Mouse (Mus musculus) stomach, embryonic 14.5 days (tissue): ENCODE results near the gene B3gnt3. TPM values are rescaled to one million over a fixed set of nuclear protein-coding genes. Genes with fewer than 3 reads are reported as not detected.

Source experiments
- ATAC-seq: fragments of 200-750 bp; cut with Nextera tagmentation; 2 replicates; pipeline ENCODE4 v1.8.0; 2017; ENCODE audit warnings: low read depth, moderate TSS enrichment; ENCODE audit not compliant: insufficient number of reproducible peaks, insufficient read depth, low FRiP score
- H3K27ac ChIP-seq: fragments of 300-500 bp; sonication (generic); 2 replicates; pipeline ENCODE4 v1.5.1; 2014; ENCODE audit warnings: mild to moderate bottlenecking, low read length, moderate library complexity, mixed read lengths
- H3K27me3 ChIP-seq: fragments of 300-500 bp; sonication (generic); 2 replicates; pipeline ENCODE4 v1.6.1; 2014; ENCODE audit warnings: low read length, control low read depth, mixed read lengths; ENCODE audit not compliant: control insufficient read depth, insufficient read depth
- H3K36me3 ChIP-seq: fragments of 300-500 bp; sonication (generic); 2 replicates; pipeline ENCODE4 v1.6.1; 2014; ENCODE audit warnings: mild to moderate bottlenecking, control low read depth, low read length, moderate library complexity, mixed read lengths; ENCODE audit not compliant: control insufficient read depth, insufficient read depth
- H3K4me1 ChIP-seq: fragments of 300-500 bp; sonication (generic); 2 replicates; pipeline ENCODE4 v1.6.1; 2014; ENCODE audit warnings: low read length, control low read depth, mixed read lengths; ENCODE audit not compliant: control insufficient read depth, insufficient read depth
- H3K4me2 ChIP-seq: fragments of 300-500 bp; sonication (generic); replicated peaks from 2 replicates; pipeline ENCODE4 v1.6.1; 2014; ENCODE audit warnings: low read depth, low read length, control low read depth
- H3K4me3 ChIP-seq: fragments of 300-500 bp; sonication (generic); 2 replicates; pipeline ENCODE4 v1.5.1; 2014; ENCODE audit warnings: low read depth, low read length, control low read depth
- H3K9ac ChIP-seq: fragments of 300-500 bp; sonication (generic); replicated peaks from 2 replicates; pipeline ENCODE4 v1.6.1; 2014; ENCODE audit warnings: low read depth, mild to moderate bottlenecking, control low read depth, low read length, moderate library complexity, mixed read lengths
- H3K9me3 ChIP-seq: fragments of 300-500 bp; sonication (generic); 2 replicates; pipeline ENCODE4 v1.6.1; 2016; ENCODE audit warnings: low read depth, low read length, control low read depth; ENCODE audit not compliant: control insufficient read depth
- WGBS: fragments of 180-500 bp; shearing (Covaris S2); extraction: QIAGEN DNeasy Blood & Tissue Kit; methylation state at CpG from one replicate; pipeline ENCODE4 v1.1.7; 2014; 5-methylcytosine and 5-hydroxymethylcytosine counted together
- polyA plus RNA-seq: library from polyadenylated mRNA; unstranded; fragments of >200 nt; fragmentation: Nextera tagmentation; extraction: Ambion mirVana; gene quantifications from 2 replicates; pipeline ENCODE4 v1.2.1, GENCODE M21; 2014

The B3gnt3 gene
- polyA plus RNA-seq, 1 experiment from 2014 or later: 5.4 TPM

DNA sequence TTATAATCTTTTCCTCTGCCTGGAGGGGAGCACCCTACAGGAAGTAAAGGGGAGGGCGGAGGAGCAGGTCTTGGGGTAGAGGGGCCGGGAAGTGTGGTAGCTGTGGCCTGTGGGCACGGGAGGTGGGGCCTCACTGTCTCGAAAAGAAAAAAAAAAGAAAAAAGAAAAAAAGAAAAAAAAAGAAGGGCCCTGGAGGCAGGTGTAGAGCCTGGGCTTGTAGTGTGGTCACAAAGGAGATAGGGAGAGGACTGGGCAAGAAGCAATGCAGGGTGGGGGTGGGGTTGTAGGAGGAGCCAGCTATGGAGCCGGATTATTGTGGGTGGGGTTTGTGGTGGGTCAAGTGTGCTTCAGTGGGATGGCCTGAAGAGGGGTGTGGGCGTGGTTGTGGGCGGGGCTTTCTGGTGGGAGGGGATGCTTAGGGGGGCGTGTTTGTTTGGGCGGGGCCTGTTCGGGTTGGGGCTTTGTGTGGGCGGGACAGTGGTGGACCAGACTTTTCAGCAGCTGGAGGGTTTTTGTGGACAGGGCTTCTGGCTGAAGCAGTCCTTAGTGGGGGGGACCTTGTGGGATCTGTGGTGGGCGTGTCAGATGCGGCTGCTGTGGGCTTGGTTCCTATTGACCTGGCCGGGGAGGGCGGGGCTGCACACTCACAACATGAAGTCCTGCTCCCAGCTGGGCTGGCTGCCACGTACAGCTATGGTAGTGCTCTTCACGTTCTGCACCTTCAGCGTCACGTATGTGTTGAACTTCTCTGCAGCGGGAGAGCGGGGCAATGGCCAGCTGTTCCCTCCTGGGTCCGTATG, 36.1 kb downstream of the B3gnt3 start:
- 3% methylated on average over 22 of the region's 22 CpGs for WGBS
- Histone ChIP-seq H3K9me3 (no peaks in the 10 kb centered on the region), H3K27me3 (0 out of 2 replicates have a peak, but pooled peaks cover 2% of the 10 kb centered on the region), H3K36me3 (no peaks in the 10 kb centered on the region), H3K4me1 (peaks cover 13% of the 10 kb centered on the region; the same call in 1 of the 2 replicates), H3K9ac (no peak overlapping the region), H3K4me2 (peak overlapping the region; percentile 37), H3K4me3 (peak overlapping the region; percentile 16; the same call in 1 of the 2 replicates), H3K27ac (no peak overlapping the region)
- peak; percentile 73 for ATAC-seq

DNA sequence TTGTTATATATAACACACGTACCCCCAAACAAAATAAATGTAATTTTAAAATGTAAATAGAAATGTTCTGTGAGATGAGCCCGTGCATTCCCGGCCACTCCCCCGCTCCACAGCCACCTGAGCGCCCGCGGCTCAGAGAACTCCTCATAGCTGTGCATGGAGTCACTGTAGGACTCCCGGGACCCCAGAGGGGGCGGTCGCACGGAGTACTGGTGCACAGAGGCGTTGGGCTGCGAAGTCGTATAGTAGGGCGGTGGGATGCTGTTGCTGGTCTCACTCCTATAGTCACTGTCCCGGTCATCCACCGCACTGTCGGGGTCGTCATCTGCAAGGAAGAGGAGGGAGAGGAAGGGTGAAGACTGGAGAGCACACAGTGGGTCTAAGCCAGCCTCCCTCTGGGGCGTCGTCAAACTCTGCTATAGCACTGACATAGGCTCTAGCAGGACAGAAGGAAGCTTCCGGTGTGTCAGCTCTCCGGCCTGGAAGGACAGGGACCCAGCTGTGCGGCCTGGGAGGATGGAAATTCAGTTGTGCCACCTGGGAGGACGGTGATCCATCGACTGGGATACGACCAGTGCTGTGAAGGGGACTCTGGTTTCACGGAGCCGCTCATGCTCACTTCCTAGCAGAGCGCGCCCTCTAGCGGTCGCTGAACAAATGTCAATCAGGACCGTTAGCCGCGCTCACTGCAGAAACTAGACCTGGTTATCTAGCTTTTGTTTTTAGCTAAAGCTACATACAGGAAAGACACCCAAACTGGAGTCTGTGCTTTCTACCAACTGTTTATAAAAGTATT, 41.1 kb downstream of the B3gnt3 start:
- no peak overlapping the region for H3K27ac ChIP-seq
- H3K4me1 ChIP-seq: no peaks in the 10 kb centered on the region
- H3K9me3 ChIP-seq: no peaks in the 10 kb centered on the region
- H3K36me3 ChIP-seq: no peaks in the 10 kb centered on the region
- no peak overlapping the region for H3K9ac ChIP-seq
- peak; percentile 12; the same call in 1 of the 2 replicates for ATAC-seq
- H3K27me3 ChIP-seq: peaks cover 16% of the 10 kb centered on the region
- 7% methylated on average over 36 of the region's 36 CpGs for WGBS
- H3K4me2 ChIP-seq: no peak overlapping the region
- no peak overlapping the region for H3K4me3 ChIP-seq

DNA sequence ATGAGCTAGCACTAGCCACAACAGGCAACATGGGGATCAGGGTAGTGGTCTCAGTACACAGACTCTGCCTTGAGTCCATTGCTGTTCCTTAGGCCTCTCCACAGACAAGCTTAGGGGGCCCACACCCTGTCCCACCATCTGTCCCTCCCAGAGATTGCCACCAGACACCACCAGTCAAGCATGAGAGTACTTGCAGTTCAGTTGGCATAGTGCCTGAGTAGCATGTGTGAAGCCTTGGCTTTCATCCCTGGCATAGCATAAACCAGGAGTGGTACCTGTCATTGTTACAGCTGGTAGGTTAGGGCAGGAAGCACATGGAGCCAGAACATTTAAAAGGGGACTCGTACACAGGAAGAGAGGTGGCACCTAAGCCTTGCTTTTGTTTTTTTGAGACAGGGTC, 41.8 kb downstream of the B3gnt3 start:
- Histone ChIP-seq H3K4me3 (no peak overlapping the region), H3K27ac (no peak overlapping the region), H3K27me3 (peaks cover 18% of the 10 kb centered on the region), H3K4me2 (no peak overlapping the region), H3K36me3 (no peaks in the 10 kb centered on the region), H3K9me3 (no peaks in the 10 kb centered on the region), H3K4me1 (0 out of 2 replicates have a peak, but pooled peaks cover under 1% of the 10 kb centered on the region), H3K9ac (no peak overlapping the region)
- 59% methylated on average over 1 of the region's 1 CpGs for WGBS
- ATAC-seq: no peak

DNA sequence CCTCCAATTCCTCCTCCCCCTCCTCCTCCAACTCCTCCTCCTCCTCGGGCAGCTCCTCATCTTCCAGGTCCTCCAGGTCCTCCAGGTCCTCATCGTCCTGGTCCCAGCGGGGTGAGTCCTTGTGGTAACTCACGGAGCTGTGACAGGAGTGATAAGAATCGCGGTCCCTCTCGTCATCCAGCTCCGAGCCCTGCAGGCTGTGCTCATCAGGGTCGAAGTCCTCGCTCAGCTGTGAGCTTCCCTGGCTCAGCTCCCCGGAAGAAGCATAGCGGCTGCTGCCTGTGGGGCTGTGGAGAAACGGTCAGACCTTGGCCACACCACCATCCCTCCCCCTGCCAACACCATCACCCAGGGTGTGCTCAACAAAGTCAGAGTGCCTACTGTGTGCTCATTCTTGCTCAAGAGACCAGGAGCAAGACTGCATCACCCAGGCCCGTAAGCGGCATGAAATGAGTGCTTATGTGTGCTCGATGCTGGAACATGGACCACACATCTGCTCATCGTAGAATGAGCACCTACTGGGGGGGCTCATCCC, 43.0 kb downstream of the B3gnt3 start:
- WGBS: 25% methylated on average over 17 of the region's 17 CpGs
- Histone ChIP-seq H3K27me3 (peaks cover 20% of the 10 kb centered on the region), H3K9me3 (no peaks in the 10 kb centered on the region), H3K27ac (no peak overlapping the region), H3K4me1 (0 out of 2 replicates have a peak, but pooled peaks cover 4% of the 10 kb centered on the region), H3K4me2 (no peak overlapping the region), H3K4me3 (no peak overlapping the region), H3K36me3 (no peaks in the 10 kb centered on the region), H3K9ac (no peak overlapping the region)
- ATAC-seq: no peak

DNA sequence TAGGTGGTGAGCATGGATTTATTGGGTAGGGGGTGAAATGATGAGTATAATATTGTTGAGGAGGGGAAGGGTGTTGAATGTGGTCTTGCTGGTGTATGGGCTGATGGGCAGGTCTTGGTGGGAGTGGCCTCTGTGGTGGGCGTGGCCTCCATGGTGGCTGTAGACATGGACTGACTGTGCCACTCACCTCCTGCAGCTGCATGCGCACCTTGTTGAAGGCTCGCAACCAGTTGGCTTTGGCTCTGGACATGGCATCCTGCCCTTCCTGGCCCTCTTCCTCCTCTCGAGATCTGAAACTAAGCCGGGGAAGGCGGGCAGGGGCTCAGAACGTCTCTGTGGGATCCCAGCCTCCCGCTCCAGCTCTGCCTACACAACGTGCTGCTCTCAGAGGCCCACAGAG, 43.8 kb downstream of the B3gnt3 start:
- Histone ChIP-seq H3K4me3 (no peak overlapping the region), H3K4me2 (no peak overlapping the region), H3K36me3 (no peaks in the 10 kb centered on the region), H3K9me3 (no peaks in the 10 kb centered on the region), H3K4me1 (0 out of 2 replicates have a peak, but pooled peaks cover 4% of the 10 kb centered on the region), H3K27ac (no peak overlapping the region), H3K9ac (no peak overlapping the region), H3K27me3 (peaks cover 20% of the 10 kb centered on the region)
- 22% methylated on average over 9 of the region's 9 CpGs for WGBS
- ATAC-seq: no peak

DNA sequence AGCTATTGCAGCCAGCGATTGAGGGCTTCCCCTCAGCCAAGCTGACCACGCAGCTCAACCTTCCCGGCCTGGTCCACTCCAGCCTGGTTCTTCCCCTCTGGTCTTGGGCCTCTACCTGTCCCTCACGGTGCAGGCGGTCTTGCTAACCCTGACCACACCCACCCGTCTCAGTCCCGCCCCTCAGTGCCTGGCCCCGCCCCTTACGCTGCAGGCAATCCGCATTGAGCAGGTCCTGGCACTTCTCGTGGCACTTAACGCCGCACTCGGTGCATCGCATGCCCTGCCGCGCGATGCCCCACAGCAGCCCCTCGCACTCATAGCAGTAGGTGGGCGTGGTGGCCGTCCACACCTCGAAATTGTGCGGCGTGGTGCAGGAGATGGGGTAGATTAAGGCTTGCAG, 47.0 kb downstream of the B3gnt3 start:
- H3K4me2 ChIP-seq: peak overlapping the region; percentile 34
- H3K9ac ChIP-seq: no peak overlapping the region
- ATAC-seq: peak; percentile 68; the same call in 1 of the 2 replicates
- 0 out of 2 replicates have a peak, but pooled peaks cover 4% of the 10 kb centered on the region for H3K4me1 ChIP-seq
- H3K27ac ChIP-seq: no peak overlapping the region
- H3K9me3 ChIP-seq: no peaks in the 10 kb centered on the region
- no peak overlapping the region for H3K4me3 ChIP-seq
- WGBS: 1% methylated on average over 24 of the region's 24 CpGs
- peaks cover 14% of the 10 kb centered on the region for H3K27me3 ChIP-seq
- H3K36me3 ChIP-seq: no peaks in the 10 kb centered on the region

DNA sequence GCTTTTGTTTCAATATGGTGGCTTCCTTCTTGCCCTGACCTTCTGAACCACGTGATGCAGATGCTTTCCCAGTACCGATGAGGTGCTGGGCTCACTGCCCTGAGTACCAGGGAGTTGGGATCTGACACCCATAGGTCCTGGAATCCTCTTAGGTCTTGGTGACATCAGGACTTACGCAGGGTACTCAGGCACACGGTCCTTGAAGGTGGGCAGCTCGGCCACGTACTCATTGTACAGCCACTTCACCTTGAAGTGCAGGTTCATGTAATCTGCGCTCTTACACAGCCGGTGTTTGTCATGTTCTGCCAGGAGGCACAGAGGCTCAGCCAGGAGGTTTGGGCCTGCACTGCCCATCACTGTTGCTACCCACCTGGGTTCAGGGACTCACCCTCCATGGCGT, 56.1 kb downstream of the B3gnt3 start:
- no peak overlapping the region for H3K4me2 ChIP-seq
- WGBS: 81% methylated on average over 9 of the region's 9 CpGs
- H3K4me3 ChIP-seq: no peak overlapping the region

More for the DNA sequence above, 56.1 kb downstream of the B3gnt3 start:
- Histone ChIP-seq H3K27me3 (no peaks in the 10 kb centered on the region), H3K36me3 (no peaks in the 10 kb centered on the region), H3K27ac (no peak overlapping the region), H3K4me1 (no peaks in the 10 kb centered on the region), H3K9me3 (no peaks in the 10 kb centered on the region), H3K9ac (no peak overlapping the region)
- no peak for ATAC-seq
